Mouse (Mus musculus): ENCODE measurements around the gene Gm45234. TPM values are rescaled to one million over a fixed set of nuclear protein-coding genes. Genes with fewer than 3 reads are reported as not detected.
A peak's percentile ranks its signal among the peaks of the same experiment; 100 is the strongest.

Gene Gm45234
- polyA plus RNA-seq, 1 experiment from 2014 or later: not detected

DNA sequence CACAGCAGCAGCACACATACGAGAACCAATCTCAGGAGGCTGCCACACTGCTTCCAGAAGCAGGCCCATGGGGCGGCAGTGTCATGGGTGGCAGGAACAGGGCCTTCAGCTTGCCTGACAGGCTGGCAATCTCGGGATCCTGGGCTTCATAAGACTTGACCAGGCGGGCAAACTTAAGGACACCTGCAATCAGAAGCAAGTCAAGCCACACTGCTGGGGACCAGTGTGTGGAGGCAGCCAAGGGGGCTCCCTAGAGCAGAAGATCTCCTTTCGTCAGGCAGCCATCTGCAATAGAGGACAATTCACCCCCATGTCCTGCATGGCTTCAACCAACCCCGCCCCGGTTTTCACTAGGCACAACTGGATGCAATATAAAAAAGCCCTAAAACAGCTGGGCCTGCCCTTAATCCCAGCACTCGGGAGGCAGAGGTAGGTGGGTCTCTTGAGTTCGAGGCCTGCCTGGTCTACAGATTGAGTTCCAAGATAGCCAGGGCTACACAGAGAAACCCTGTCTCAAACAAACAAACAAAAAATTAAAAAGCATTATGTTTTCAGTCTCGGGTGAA, 16.5 kb downstream of the Gm45234 start:
- Histone ChIP-seq H3K9me3 (no peaks in the 10 kb centered on the region), H3K27me3 (no peaks in the 10 kb centered on the region), H3K9ac (replicated peaks) (no peak overlapping the region), H3K27ac (peak overlapping the region; percentile 100), H3K4me1 (replicated peaks) (peaks cover 25% of the 10 kb centered on the region), H3K36me3 (peaks cover 28% of the 10 kb centered on the region), H3K4me2 (peak overlapping the region; percentile 73; the same call in 1 of the 2 replicates), H3K4me3 (replicated peaks) (0 out of 2 replicates have a peak overlapping the region, but pooled peaks have one; percentile 57)
- 83% methylated on average over 10 of the region's 10 CpGs for WGBS
- ATAC-seq (ENCODE audit: insufficient number of reproducible peaks, insufficient read depth, low FRiP score, low TSS enrichment, low read depth): no peak

DNA sequence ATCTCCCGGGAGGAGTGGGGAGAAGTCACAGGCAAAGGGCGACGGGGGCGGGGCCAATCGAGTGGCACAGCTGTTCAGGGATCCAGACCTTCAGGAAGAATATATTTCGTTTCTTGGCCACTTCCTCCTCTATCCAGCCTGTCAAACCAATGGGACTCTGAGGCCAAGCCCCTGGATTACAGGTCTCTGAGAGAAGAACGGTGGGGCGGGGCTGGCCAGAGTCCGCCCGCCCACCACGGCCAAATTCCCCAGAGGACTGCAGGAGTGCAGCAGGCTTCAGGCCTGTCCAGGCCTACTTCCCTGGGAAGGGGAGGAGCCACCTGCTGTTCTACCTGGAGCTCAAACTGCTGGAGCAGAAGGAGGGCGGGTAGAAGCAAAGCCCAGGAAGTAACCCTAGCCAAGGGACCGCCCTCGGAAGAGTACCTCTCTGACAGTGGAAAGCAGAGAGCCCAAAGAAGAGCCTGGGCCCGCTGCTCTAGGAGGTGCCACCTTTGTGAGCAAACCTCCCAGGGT, 17.3 kb downstream of the Gm45234 start, which contains the start of gene Ptpn6:
Gene Ptpn6 (minus strand): TSS at position 204 of the 513 bp plus-strand sequence.
- ATAC-seq (ENCODE audit: insufficient number of reproducible peaks, insufficient read depth, low FRiP score, low TSS enrichment, low read depth): no peak
- H3K4me1 ChIP-seq (replicated peaks): peaks cover 25% of the 10 kb centered on the region
- peak within 1 kb of the TSS; percentile 73; the same call in 1 of the 2 replicates for H3K4me2 ChIP-seq
- no peak within 1 kb of the TSS; the same call in 1 of the 2 replicates for H3K9ac ChIP-seq (replicated peaks)
- 27% methylated on average over 15 of the region's 15 CpGs for WGBS
- no peaks in the 10 kb centered on the region for H3K9me3 ChIP-seq
- peak within 1 kb of the TSS; percentile 57; the same call in 1 of the 2 replicates for H3K4me3 ChIP-seq (replicated peaks)
- no peaks in the 10 kb centered on the region for H3K27me3 ChIP-seq
- H3K27ac ChIP-seq: peak within 1 kb of the TSS; percentile 100
- H3K36me3 ChIP-seq: peaks cover 21% of the 10 kb centered on the region

DNA sequence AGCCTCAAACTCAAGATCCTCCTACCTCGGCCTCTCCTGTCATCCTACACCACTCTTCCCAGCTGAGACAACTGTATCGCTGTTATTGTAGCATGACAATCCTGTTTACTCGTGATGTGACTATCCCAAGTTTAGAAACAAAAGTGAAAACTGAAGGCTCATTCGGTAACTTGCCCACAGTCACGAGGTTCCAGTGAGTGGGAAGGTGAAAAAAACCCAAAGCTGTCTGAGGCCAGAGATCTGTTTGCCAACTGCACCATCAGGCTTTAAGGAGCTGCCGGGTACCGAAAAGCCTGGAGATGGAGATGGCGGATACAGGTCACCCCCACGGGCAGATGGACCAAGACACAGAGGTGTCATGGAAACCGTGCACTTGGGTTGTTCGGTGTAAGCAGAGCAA, 18.8 kb downstream of the Gm45234 start:
- no peak overlapping the region for H3K4me2 ChIP-seq
- H3K4me1 ChIP-seq (replicated peaks): peaks cover 33% of the 10 kb centered on the region
- no peak overlapping the region for H3K27ac ChIP-seq
- peaks cover 8% of the 10 kb centered on the region; the same call in 1 of the 2 replicates for H3K36me3 ChIP-seq
- H3K4me3 ChIP-seq (replicated peaks): no peak overlapping the region
- H3K9me3 ChIP-seq: no peaks in the 10 kb centered on the region
- WGBS: 91% methylated on average over 11 of the region's 11 CpGs
- no peak overlapping the region for H3K9ac ChIP-seq (replicated peaks)
- H3K27me3 ChIP-seq: no peaks in the 10 kb centered on the region
- no peak for ATAC-seq (ENCODE audit: insufficient number of reproducible peaks, insufficient read depth, low FRiP score, low TSS enrichment, low read depth)

DNA sequence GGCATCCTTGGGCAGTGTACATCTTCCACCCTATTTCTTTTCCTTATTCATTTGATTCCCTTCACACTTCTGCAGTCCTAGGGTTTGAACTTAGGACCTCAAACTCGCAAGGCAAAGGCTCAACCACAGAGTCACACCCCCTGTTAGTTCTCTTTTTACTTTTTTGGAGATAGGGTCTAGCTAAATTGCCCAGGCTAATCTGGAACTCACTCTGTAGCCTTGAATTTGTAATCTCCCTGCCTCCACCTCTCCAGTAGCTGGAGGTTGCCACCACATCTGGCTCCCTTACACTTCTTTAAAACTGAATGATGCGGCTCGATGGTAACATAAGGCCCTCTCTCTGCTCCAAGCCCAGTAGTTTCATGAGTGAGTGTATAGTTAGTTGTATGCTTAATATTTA, 21.4 kb downstream of the Gm45234 start:
- Histone ChIP-seq H3K4me2 (no peak overlapping the region), H3K4me3 (replicated peaks) (no peak overlapping the region), H3K9ac (replicated peaks) (no peak overlapping the region), H3K9me3 (no peaks in the 10 kb centered on the region), H3K27ac (no peak overlapping the region), H3K27me3 (no peaks in the 10 kb centered on the region), H3K36me3 (peaks cover 8% of the 10 kb centered on the region; the same call in 1 of the 2 replicates), H3K4me1 (replicated peaks) (peaks cover 22% of the 10 kb centered on the region)
- no peak for ATAC-seq (ENCODE audit: insufficient number of reproducible peaks, insufficient read depth, low FRiP score, low TSS enrichment, low read depth)
- whole genome bisulfite sequencing: 89% methylated on average over 3 of the region's 3 CpGs

DNA sequence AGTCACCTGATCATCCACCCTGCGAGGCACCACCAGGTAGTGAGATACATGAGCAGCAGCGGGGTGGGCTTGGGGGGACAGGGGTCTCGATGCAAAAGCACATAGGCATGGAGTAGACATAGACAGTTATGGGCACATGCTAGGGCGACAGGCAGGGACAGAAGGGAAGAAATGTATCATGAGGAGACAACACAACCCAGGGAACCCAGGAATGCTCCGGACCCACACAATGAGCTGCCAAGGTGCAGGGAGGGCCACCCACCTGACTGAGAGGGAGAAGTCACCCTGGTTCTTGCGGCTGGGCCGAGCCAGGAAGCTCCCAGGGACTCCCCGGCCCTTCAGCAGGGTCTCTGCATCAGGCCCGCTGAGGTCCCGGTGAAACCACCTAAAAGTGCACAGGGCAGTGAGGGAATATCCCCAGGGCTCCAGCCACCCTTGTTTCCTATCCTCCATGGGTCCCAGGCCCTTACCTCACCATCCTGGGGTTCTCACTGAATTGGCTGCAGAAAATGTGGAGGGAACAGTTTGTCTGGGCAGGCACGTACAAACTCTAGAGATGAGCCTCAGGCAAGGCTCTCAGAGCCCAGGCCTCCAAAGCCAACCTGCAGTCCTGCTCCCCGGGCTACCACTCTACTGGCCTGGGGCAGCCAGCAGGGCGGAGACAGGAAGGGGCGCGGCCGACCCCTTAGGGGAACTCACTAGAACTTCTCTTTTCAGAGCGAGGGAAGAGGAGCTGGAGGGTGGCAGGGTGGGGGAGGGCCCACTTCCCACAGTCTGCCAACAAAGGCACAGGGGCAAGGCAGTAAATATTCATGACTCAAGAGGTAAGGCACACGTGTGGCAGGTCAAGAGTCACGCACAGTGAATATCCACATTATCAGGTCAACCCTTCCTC, 23.1 kb downstream of the Gm45234 start:
- Histone ChIP-seq H3K36me3 (no peaks in the 10 kb centered on the region), H3K27ac (0 out of 2 replicates have a peak overlapping the region, but pooled peaks have one; percentile 2), H3K4me1 (replicated peaks) (peaks cover 9% of the 10 kb centered on the region; the same call in 1 of the 2 replicates), H3K27me3 (no peaks in the 10 kb centered on the region), H3K9ac (replicated peaks) (no peak overlapping the region), H3K9me3 (no peaks in the 10 kb centered on the region), H3K4me3 (replicated peaks) (no peak overlapping the region), H3K4me2 (no peak overlapping the region)
- 53% methylated on average over 19 of the region's 19 CpGs for WGBS
- ATAC-seq (ENCODE audit: insufficient number of reproducible peaks, insufficient read depth, low FRiP score, low TSS enrichment, low read depth): no peak

DNA sequence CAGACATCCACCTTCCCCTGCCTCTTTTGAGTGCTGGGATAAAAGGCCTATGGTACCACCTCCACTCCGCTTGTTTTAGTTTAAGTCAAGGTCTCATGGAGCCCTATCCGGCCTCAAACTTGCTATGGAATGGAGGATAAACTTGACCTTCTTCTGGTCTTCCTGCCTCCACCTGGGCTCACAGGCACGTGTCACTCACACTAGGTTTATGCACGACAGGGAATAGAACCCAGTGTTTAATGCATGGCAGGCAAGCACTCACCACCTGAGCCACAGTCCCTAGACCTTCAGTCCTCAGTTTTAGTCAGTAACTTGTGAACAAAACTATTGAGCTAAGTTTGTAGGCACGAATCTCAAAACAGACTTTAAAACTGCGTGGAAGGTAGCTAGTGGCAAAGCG, 24.8 kb downstream of the Gm45234 start:
- Histone ChIP-seq H3K9ac (replicated peaks) (no peak overlapping the region), H3K4me1 (replicated peaks) (peaks cover 9% of the 10 kb centered on the region; the same call in 1 of the 2 replicates), H3K4me3 (replicated peaks) (no peak overlapping the region), H3K4me2 (no peak overlapping the region), H3K9me3 (no peaks in the 10 kb centered on the region), H3K27me3 (no peaks in the 10 kb centered on the region), H3K27ac (no peak overlapping the region), H3K36me3 (no peaks in the 10 kb centered on the region)
- 79% methylated on average over 7 of the region's 7 CpGs for WGBS
- ATAC-seq (ENCODE audit: insufficient number of reproducible peaks, insufficient read depth, low FRiP score, low TSS enrichment, low read depth): no peak

DNA sequence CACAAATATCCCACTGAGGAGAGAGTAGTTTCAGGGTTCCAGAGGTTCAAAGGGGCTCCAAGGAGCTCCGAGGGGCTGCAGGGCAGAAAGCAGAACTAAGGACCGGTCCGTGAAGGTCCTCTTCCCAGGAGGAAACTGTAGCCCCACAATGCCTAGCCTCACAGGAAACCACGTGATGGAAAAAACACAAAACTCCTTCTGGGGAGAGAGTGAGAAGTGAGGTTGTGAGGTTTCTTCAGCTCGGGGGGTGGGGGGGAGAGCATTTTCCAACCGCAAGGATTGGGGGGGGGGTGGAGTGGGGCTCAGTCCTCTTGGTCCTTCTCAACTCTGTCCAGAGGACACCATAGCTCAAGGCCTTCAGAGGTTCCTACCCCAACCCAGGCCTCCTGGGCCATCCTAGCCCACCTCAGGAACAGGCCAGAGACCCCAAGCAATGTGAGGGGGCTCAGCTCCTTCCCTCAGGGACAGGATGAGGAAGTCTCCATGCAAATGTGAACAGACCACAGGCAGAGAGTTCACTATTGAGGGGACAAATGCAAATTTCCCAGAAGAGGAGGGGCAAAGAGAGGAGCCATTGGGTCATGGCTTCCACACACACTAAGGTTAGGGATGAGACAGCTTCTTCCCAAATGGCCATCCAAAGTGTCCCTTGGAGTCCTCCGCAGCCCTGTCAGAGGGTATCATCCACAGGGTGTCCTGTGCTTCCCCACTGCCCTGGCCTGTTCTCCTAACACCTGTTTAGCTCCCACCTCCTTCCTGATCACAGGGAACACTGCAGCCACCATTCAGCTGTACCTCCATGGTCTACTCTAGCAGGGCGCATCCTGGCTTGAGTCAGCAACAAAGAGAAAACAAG, 25.7 kb downstream of the Gm45234 start:
- Histone ChIP-seq H3K36me3 (no peaks in the 10 kb centered on the region), H3K4me2 (no peak overlapping the region), H3K9ac (replicated peaks) (no peak overlapping the region), H3K27ac (no peak overlapping the region), H3K4me3 (replicated peaks) (no peak overlapping the region), H3K27me3 (no peaks in the 10 kb centered on the region), H3K4me1 (replicated peaks) (peaks cover 9% of the 10 kb centered on the region; the same call in 1 of the 2 replicates), H3K9me3 (no peaks in the 10 kb centered on the region)
- no peak for ATAC-seq (ENCODE audit: insufficient number of reproducible peaks, insufficient read depth, low FRiP score, low TSS enrichment, low read depth)
- WGBS: 77% methylated on average over 8 of the region's 8 CpGs

DNA sequence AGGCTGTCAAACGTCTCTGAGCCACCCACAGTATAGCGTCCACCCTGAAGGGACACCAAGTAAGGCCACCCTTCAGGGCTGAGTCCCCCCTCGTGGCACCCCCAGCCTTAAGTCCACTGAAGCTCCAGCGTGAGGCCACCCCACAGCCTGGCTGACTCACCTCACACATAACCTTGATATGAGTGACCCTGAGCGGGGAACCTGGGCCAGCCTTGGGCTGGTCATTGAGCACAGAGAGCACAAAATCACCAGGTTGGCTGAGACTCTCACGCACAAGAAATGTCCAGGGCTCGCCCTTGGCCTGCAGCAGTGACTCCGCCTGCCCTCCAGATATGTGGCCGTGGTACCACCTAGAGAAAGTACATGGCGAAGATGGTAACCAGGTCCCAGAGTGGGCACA, 27.2 kb downstream of the Gm45234 start:
- 90% methylated on average over 10 of the region's 10 CpGs for WGBS
- Histone ChIP-seq H3K4me2 (no peak overlapping the region), H3K9ac (replicated peaks) (no peak overlapping the region), H3K9me3 (no peaks in the 10 kb centered on the region), H3K27ac (no peak overlapping the region), H3K4me1 (replicated peaks) (peaks cover 9% of the 10 kb centered on the region; the same call in 1 of the 2 replicates), H3K4me3 (replicated peaks) (no peak overlapping the region), H3K36me3 (no peaks in the 10 kb centered on the region), H3K27me3 (no peaks in the 10 kb centered on the region)
- no peak for ATAC-seq (ENCODE audit: insufficient number of reproducible peaks, insufficient read depth, low FRiP score, low TSS enrichment, low read depth)

DNA sequence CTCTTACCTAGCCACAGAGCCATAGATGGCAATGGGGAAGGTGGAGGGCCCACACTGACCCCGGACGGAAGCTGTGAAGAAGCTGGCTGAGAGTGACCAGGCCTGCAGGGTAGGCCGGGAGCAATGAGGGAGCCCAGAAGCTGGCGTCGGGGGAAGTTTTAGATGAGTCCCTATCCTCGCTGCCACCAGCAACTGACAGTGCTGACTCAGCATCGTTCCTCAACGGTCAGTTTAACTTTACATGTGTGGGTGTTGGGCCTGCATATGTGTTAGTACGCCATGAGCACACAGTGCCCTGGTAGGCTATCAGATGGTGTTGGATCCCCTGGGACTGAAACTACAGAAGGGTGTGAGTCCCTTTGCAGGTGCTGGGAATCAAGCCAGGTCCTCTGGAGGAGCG, 31.3 kb downstream of the Gm45234 start:
- no peaks in the 10 kb centered on the region for H3K36me3 ChIP-seq
- no peak overlapping the region for H3K27ac ChIP-seq
- 86% methylated on average over 10 of the region's 10 CpGs for WGBS
- no peak for ATAC-seq (ENCODE audit: insufficient number of reproducible peaks, insufficient read depth, low FRiP score, low TSS enrichment, low read depth)
- H3K9me3 ChIP-seq: no peaks in the 10 kb centered on the region
- H3K4me3 ChIP-seq (replicated peaks): no peak overlapping the region
- no peak overlapping the region for H3K4me2 ChIP-seq
- no peak overlapping the region for H3K9ac ChIP-seq (replicated peaks)
- no peaks in the 10 kb centered on the region for H3K4me1 ChIP-seq (replicated peaks)
- no peaks in the 10 kb centered on the region for H3K27me3 ChIP-seq

DNA sequence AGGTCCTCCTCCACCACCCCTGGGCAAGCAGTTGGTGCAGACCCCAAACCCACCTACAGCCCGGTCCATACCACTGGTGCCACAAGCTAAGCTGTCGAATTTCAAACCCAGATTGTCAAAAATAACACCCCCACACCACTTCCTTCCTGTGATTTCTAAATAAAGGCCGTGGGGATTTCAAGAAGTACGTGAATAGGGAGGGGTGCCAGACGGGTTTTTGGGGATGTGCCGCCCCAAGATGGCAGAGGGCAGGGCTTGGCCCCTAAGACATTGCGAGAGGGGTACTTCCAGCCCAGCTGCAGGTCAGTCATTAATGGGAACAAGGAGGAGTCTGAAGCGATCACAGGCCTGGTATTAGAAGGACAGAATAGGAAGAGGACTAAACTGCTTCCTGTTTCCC, 32.3 kb downstream of the Gm45234 start:
- Histone ChIP-seq H3K36me3 (no peaks in the 10 kb centered on the region), H3K27ac (no peak overlapping the region), H3K9me3 (no peaks in the 10 kb centered on the region), H3K27me3 (no peaks in the 10 kb centered on the region), H3K4me1 (replicated peaks) (no peaks in the 10 kb centered on the region), H3K9ac (replicated peaks) (no peak overlapping the region), H3K4me3 (replicated peaks) (no peak overlapping the region), H3K4me2 (no peak overlapping the region)
- WGBS: 72% methylated on average over 8 of the region's 8 CpGs
- ATAC-seq (ENCODE audit: insufficient number of reproducible peaks, insufficient read depth, low FRiP score, low TSS enrichment, low read depth): no peak
